Mouse (Mus musculus) kidney, adult 11 months (tissue): ENCODE measurements around the gene Golga2.

ENCODE experiments used
- DNase-seq: peaks from one replicate; pipeline ENCODE4 v3.0.0; 2022

The Golga2 gene

GRCm38 (mm10) chr2:32318709-32319585, 31.8 kb downstream of the Golga2 start:
- no peak for DNase-seq

DNA sequence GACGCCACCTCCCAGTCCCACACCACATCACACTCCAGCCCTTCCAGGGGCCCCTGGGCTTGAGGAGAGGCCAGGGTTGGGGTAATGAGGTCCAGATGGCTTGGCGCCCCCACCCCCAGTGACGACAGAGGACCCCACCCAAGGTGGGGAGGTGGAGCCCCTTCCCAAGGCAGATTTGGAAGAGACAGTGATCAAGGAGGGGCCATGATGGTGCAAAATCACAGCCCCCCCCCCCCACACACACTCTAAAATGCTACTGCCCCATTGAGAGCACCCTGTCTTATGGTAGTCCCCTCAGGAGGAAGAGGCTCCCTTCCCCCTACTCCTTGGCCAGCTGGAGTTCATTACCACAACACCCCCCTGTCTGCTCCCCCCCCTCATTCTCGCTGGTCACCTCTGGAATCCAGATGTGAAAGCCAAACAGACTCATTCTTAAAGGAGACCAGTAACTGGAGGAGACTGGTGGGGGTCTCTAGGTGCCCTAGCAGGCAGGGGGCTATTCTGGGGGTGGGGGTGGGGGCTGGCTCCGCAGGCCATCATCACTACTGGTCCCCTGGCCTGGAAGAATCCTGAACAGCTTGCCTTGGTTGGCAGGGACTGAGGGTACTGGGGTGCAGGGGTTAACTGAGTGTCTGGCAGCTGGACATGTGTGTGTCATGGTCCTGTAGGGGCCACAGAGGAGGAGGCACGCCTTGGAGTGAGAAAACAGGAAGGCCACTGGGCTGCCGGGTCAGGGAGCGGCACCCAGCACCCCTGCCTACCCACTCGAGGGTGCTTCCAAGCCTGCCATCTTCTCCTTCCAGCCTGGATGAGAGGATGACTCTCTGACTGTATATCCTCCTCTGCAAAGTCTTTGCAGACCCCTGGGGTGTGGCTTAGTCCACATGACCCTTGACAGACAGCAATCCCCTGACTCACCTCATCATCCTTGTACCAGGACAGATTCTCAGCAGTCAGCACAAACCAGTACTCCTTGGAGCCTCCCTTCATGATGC, 32.7 kb downstream of the Golga2 start:
- no peak for DNase-seq

- DNase-seq = no peak
These were observed 33.5 kb downstream of the Golga2 start for GRCm38 (mm10) chr2:32320721-32321120.

- DNase-seq = peak; percentile 34
These were observed 34.6 kb downstream of the Golga2 start for GRCm38 (mm10) chr2:32321591-32322298.

GRCm38 (mm10) chr2:32322754-32323741, 35.9 kb downstream of the Golga2 start:
- no peak for DNase-seq

DNA sequence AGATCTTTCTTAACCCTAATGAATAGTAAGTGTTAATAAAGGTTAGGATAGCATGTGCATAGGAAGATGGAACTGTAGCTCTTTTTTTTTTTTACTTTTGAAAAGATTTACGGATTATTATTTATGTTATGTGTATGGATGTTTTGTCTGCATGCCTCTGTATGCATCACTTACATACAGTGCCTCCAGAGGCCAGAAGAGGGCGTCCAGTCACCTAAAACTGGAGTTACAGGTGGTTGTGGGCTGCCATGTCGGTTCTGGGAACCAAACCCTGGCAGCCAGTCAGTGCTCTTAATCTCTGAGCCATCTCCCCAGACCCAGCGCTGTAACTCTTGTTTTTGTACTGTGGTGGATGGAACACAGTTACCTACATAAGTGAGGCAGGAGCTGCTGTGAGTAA, 37.1 kb downstream of the Golga2 start:
- DNase-seq = no peak

GRCm38 (mm10) chr2:32325342-32325741, 38.2 kb downstream of the Golga2 start:
- DNase-seq = no peak

GRCm38 (mm10) chr2:32327200-32327599, 40.0 kb downstream of the Golga2 start:
- no peak for DNase-seq

GRCm38 (mm10) chr2:32328911-32329460, 41.8 kb downstream of the Golga2 start:
- no peak for DNase-seq

- DNase-seq = no peak
These were observed 42.3 kb downstream of the Golga2 start for GRCm38 (mm10) chr2:32329531-32329930.

- DNase-seq = no peak
These were observed 45.0 kb downstream of the Golga2 start for GRCm38 (mm10) chr2:32332159-32332558.

DNA sequence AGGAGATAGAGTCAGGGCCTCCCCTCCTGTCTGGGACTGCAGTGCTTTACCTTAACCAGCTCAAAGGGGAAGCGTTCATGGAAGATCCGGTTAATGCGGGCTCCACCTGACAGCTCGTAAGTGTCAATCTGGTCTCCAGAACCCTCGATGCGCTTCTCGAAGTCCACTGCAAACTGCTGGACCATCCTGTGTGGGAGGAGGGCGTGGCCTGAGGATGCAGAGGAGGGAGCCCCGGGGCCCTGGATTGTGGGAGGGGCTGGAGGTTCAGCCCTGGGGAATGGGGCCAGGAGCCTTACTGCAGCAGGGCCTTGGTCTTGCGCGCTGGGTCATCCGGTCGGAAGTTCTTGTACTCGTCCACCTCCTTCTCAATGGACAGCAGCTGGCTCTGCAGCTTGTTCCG, 48.7 kb downstream of the Golga2 start:
- DNase-seq = no peak

DNA sequence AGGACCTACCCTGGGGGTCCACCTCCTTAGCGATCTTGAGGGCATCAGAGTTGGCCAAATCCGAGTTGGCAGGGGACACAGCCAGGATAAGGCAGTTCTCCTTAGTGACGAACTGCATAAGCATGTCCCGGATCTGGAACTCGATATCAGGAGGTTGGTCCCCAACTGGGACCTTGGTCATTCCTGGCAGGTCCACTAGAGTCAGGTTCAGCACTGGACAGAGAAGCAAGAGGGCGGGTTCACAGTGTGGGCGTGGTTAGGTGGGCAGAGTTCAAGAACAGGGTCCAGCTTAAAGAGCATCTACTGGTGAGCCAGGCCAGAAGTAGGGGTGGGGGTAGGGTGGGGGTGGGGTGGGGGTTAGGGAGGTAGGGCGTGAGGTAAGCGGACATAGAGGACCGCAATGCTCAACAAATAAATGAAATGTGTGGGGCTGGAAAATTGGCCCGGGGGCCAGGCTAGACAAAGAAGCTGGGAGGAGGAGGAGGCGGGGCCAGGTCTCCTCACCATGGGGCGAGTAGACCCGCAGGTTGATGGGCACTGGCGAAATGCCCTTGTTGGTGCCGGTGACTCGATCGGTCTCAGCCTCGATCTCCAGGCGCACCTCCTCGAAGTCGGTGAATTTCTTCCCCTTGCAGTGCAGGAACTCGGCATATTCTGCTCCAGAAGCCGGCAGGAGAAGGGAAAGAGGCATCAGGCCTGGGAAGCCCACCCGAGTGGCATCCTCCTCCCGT, 52.9 kb downstream of the Golga2 start:
- no peak for DNase-seq

DNA sequence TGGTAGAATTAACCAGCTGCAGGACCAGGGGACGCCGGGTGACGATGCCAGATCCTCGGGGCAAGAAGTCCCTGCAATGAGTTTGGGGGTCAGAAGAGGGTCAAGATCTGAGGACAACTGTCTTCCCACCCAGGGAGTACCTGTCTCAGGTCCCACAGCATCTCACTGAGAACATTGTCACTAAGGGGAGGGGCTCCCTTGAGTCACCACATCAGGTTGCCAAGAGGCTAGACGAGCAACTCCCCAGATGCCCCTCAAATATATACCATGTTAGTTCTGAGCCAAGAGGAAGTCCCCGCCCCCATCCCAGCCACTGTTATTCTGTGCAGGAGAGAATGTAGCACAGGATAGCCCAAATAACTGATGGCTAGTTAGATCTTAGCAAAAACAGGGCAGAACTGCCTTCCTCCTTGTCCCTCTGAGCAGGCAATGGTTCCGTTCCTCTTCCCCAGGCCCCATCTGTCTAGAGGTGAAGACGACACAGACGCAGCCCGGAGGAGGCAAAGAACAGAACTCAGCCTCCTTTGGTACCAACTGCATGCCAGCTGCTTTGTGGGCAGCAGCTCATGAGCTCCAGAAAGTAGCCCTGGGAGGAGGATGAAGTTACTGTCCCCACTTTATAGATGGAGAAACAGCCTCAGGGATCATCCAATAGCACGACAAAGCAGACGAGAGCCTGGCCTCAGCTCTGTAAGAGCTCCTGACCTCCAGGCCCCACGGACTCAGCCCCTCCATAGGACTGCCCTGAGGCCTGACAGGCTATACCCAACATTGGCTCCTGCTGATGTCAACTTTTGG, 53.9 kb downstream of the Golga2 start:
- DNase-seq = no peak

GRCm38 (mm10) chr2:32341634-32341939, 54.4 kb downstream of the Golga2 start:
- no peak for DNase-seq

DNA sequence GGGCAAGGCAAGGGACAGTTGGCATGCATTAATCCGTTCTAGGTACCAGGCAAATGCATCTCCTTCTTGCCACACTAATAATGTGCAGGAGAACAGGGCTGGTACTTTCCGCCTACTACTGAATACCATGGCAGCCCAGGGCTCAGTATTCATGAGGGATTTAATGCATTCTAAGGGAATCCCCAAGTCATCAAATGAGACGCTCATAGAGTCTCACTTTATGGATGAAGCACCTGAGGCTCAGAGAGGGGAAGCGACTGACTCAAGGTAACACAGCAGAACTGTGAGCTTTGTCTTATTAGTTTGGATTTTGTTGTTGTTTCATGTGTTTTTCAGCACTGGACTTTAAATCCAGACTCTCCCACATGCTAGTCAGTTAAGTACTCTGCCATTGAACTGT, 54.9 kb downstream of the Golga2 start:
- no peak for DNase-seq

- no peak for DNase-seq
These were observed 55.6 kb downstream of the Golga2 start for GRCm38 (mm10) chr2:32342539-32343350.

DNA sequence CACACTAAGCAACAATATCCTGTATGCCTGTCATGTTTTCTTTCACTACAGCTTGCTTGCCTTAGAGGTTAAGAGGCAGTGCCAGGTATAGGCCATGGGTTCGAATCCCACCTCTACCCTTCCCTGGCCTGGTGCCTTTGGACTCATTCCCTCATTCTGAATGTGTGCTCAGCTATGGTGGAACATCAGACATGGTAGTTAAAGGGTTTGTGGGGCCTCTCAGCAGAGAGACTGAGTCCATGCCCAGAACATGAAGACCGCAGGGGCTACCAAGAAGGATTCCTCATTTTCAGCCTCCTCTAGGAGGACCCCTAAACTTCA, 56.1 kb downstream of the Golga2 start:
- no peak for DNase-seq

DNA sequence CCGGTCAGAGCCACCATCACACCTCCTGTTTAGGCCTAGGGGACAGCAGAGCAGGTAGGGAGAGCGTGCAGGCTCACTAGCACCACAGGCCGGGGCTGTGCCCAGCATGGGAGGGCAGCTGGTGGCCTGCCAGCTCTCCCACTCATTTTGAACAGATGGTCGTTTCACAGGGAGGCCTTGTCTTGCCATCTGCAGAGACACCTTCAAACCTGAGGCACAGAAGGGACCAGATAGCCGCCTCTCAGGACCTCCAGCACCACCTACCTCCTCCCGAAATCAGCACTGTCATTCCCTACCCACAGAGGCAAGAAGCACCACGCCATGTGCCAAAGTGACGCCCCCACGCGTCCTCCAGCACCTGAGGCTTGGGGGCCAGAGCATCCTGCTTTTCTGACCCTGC, 56.9 kb downstream of the Golga2 start:
- DNase-seq = no peak
